Mouse (Mus musculus) natural killer cell, adult 2 months (primary cell): ENCODE results near the gene Siah3.
"Not testable (repeated sequence)": the region's sequence is repeated elsewhere in the genome, so short reads cannot be mapped to it uniquely, and the experiment has no call there.

Source experiments
- DNase-seq, 2 experiments: peaks; one replicate each; pipeline ENCODE4 v3.0.0; 2022; ENCODE audit warnings: low spot score in 2 of 2

Siah3 gene

GRCm38 (mm10) chr14:75455743-75456421 is at the start of gene Siah3:
Gene Siah3, plus strand, starts transcription at chr14:75455982.
- DNase-seq, result peak; percentile 4 to 5

- DNase-seq, result no peak
Measured at GRCm38 (mm10) chr14:75409772-75410171, 46.0 kb upstream of the Siah3 start.

- DNase-seq, result no peak
Measured at GRCm38 (mm10) chr14:75410392-75410791, 45.4 kb upstream of the Siah3 start.

GRCm38 (mm10) chr14:75418721-75419120 is 37.1 kb upstream of the Siah3 start:
- no peak for DNase-seq

- DNase-seq, result no peak
Measured at GRCm38 (mm10) chr14:75419876-75420275, 35.9 kb upstream of the Siah3 start.

- DNase-seq, result no peak
Measured at GRCm38 (mm10) chr14:75420811-75421210, 35.0 kb upstream of the Siah3 start.

GRCm38 (mm10) chr14:75431173-75431786 is 24.5 kb upstream of the Siah3 start:
- DNase-seq, result no peak

GRCm38 (mm10) chr14:75432850-75433249 is 22.9 kb upstream of the Siah3 start:
- no peak for DNase-seq

- no peak for DNase-seq
Measured at GRCm38 (mm10) chr14:75434576-75434975, 21.2 kb upstream of the Siah3 start.

GRCm38 (mm10) chr14:75444486-75445105 is 11.2 kb upstream of the Siah3 start:
- DNase-seq, result peak in 1 of 2 experiments; percentile 21

- peak; percentile 83 to 86 for DNase-seq
Measured at GRCm38 (mm10) chr14:75445281-75445947, 10.4 kb upstream of the Siah3 start.

GRCm38 (mm10) chr14:75445948-75446281 is 9.9 kb upstream of the Siah3 start:
- no peak for DNase-seq

GRCm38 (mm10) chr14:75446314-75446713 is 9.5 kb upstream of the Siah3 start:
- not testable (repeated sequence) for DNase-seq

- no peak for DNase-seq
Measured at GRCm38 (mm10) chr14:75453906-75454305, 1.9 kb upstream of the Siah3 start.

GRCm38 (mm10) chr14:75454716-75455115 is 1.1 kb upstream of the Siah3 start:
- DNase-seq, result no peak

GRCm38 (mm10) chr14:75455361-75455742 is 430 bp upstream of the Siah3 start:
- no peak for DNase-seq

GRCm38 (mm10) chr14:75456489-75457220 is 873 bp downstream of the Siah3 start:
- DNase-seq, result peak; percentile 12 to 35

- DNase-seq, result no peak
Measured at GRCm38 (mm10) chr14:75457221-75457600, 1.4 kb downstream of the Siah3 start.

- no peak for DNase-seq
Measured at GRCm38 (mm10) chr14:75459431-75459830, 3.6 kb downstream of the Siah3 start.

- no peak for DNase-seq
Measured at GRCm38 (mm10) chr14:75459991-75460390, 4.2 kb downstream of the Siah3 start.

GRCm38 (mm10) chr14:75460436-75460835 is 4.7 kb downstream of the Siah3 start:
- no peak for DNase-seq

- no peak for DNase-seq
Measured at GRCm38 (mm10) chr14:75461770-75462169, 6.0 kb downstream of the Siah3 start.
